Mouse (Mus musculus) small intestine, adult 2 months (tissue): ENCODE results near the gene Arv1.

Experiments
- CTCF ChIP-seq: fragments of 200-500 bp; IDR thresholded peaks from 2 replicates; pipeline ENCODE4 v1.5.1; 2012; ENCODE audit warnings: low read depth, mild to moderate bottlenecking, control low read depth, inconsistent platforms, low read length, moderate library complexity, mixed read lengths; ENCODE audit not compliant: insufficient replicate concordance, insufficient read length; ENCODE audit errors: extremely low read depth
- POLR2A ChIP-seq: fragments of 200-500 bp; IDR thresholded peaks from 2 replicates; pipeline ENCODE4 v1.6.1; 2012; ENCODE audit warnings: low read depth, mild to moderate bottlenecking, control low read depth, inconsistent platforms, low read length, moderate library complexity

GRCm38 (mm10) chr8:124677486-124677885, 44.5 kb upstream of the Arv1 start:
- peak; percentile 89 for TF ChIP-seq CTCF
- TF ChIP-seq POLR2A: no peak
